Mouse (Mus musculus): ENCODE measurements around the gene Gpr152.
A peak's percentile ranks its signal among the peaks of the same experiment; 100 is the strongest.
"Not testable (repeated sequence)": the region's sequence is repeated elsewhere in the genome, so short reads cannot be mapped to it uniquely, and the experiment has no call there.

Gpr152 gene

GRCm38 (mm10) chr19:4112063-4112960 lies 27.3 kb upstream of the Gpr152 start:
- DNase-seq (ENCODE audit: low spot score in 2 of 2) = no peak

- peak; percentile 81 to 86 for DNase-seq (ENCODE audit: low spot score in 2 of 2)
These were observed 26.3 kb upstream of the Gpr152 start for GRCm38 (mm10) chr19:4113186-4113805.

DNA sequence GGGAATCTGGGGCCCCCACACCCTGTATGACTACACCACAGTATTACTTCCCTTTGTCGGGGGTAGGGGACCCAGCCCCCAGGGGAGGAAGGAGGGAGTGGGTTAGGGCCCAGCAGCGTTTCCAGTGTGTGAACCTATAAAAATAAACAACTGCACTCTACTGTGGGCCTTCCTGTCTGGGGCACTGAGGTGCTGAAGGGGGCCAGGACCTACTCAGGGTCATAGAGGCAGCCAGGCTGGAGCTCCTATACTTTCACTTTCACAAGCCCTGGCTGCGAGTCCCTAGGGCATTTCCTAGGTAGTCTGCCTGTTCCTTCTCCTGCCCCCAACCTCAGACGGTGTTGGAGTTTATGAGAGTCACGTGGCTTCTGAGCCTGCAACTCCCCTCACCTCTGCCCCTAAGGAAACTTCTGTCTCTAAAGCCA lies 25.8 kb upstream of the Gpr152 start:
- no peak for DNase-seq (ENCODE audit: low spot score in 2 of 2)

DNA sequence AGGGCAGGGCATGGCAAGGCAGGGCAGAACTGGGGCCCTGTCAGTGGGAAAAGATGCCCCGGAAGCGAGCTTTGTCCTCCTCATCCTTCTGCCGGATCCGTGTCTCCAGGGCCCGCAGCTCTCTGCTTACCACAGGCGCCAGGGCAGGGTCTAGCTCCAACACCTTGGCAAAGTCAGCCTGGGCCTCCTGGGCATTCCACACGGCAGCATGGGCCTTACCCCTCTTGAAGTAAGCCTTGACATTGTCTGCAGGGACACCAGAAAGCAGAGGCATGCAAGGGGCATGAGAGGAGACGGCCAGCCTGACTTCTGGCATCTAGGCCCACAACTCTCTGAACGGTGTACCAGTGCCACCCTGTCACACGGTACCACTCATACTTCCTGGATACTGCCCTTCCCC lies 25.0 kb upstream of the Gpr152 start:
- no peak for DNase-seq (ENCODE audit: low spot score in 2 of 2)

- DNase-seq (ENCODE audit: low spot score in 2 of 2) = no peak
These were observed 24.4 kb upstream of the Gpr152 start for GRCm38 (mm10) chr19:4115144-4115543.

- no peak for DNase-seq (ENCODE audit: low spot score in 2 of 2)
These were observed 23.8 kb upstream of the Gpr152 start for GRCm38 (mm10) chr19:4115816-4116215.

GRCm38 (mm10) chr19:4117006-4117405 lies 22.6 kb upstream of the Gpr152 start:
- no peak for DNase-seq (ENCODE audit: low spot score in 2 of 2)

DNA sequence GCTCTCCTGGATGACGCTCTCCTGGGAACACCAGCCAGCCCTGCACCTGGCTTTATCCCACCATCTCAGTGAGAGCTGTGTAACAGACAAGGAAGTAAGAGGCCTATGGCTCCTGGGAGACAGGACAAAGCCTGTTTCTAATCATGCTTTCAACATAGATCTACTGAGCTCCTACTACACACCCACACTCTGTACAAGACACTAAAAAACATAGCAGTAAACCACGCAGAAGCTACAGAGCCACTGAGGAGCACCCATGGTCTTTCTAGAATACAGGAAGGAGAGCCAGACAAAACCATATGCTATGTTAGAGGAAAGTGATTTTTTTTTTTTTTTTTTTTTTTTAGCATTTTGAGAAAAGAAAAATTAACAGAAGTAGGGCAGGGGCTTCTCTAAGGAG lies 21.2 kb upstream of the Gpr152 start:
- no peak for DNase-seq (ENCODE audit: low spot score in 2 of 2)

GRCm38 (mm10) chr19:4119716-4120487 lies 19.7 kb upstream of the Gpr152 start:
- no peak for DNase-seq (ENCODE audit: low spot score in 2 of 2)

DNA sequence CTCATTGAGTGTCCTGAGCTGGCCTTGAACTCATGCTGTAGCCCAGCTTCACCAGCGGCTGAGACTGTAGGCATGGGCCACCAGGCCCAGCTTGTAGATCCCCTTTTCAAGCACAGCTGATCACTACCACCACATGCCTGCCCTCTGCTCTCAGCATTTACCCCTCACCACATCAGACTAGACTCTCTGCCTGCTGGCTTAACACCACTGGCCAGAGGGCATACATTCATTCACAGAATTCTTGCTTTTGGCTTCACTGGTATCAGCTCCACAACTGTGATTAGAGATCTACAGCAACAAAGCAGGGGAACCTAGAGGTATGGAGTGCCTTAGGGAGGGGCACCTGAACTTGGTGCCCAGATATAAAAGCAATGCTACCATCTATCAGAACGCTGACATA lies 19.1 kb upstream of the Gpr152 start:
- DNase-seq (ENCODE audit: low spot score in 2 of 2) = no peak

- DNase-seq (ENCODE audit: low spot score in 2 of 2) = peak; percentile 98
These were observed 18.3 kb upstream of the Gpr152 start for GRCm38 (mm10) chr19:4121097-4121805.

DNA sequence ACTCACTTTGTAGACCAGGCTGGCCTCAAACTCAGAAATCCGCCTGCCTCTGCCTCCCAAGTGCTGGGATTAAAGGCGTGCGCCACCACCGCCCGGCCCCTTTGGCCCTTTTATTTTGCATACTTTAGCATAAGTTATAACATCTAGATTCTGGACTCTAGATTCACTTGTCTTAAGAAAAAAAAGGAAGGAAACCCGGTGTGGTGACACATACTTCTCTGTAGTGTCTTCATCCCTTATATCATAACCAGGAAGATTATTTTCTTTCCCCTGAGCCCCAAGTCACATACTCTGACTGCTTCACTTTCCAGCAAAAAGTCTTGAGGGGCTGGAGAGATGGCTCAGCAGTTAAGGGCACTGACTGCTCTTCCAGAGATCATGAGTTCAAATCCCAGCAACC lies 17.7 kb upstream of the Gpr152 start:
- DNase-seq (ENCODE audit: low spot score in 2 of 2) = not testable (repeated sequence)

- no peak for DNase-seq (ENCODE audit: low spot score in 2 of 2)
These were observed 16.9 kb upstream of the Gpr152 start for GRCm38 (mm10) chr19:4122411-4123370.

DNA sequence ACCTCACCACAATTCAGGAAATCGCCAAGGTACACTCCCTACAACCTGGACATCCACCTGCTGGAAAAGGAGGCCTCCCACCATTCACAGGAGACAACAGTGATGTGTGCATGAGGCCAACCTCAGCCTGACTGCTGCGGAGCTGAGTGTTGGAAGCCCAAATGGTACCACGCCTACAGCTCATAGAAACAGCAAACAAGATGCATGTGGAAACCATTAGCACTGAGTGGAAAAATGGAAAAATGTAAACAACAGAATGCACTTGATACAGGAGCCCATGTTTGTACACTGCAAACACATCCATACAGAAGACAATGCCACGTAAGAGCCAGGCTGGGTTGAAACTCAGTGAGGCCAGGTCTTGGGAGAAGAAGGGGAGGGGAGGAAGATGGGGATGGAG lies 15.2 kb upstream of the Gpr152 start:
- no peak for DNase-seq (ENCODE audit: low spot score in 2 of 2)

GRCm38 (mm10) chr19:4125268-4125667 lies 14.3 kb upstream of the Gpr152 start:
- peak in 1 of 2 experiments; percentile 49 for DNase-seq (ENCODE audit: low spot score in 2 of 2)

- DNase-seq (ENCODE audit: low spot score in 2 of 2) = peak; percentile 97
These were observed 13.6 kb upstream of the Gpr152 start, which contains the start of gene Aip for GRCm38 (mm10) chr19:4125741-4126696. Gene Aip, minus strand, starts transcription at chr19:4125858.

DNA sequence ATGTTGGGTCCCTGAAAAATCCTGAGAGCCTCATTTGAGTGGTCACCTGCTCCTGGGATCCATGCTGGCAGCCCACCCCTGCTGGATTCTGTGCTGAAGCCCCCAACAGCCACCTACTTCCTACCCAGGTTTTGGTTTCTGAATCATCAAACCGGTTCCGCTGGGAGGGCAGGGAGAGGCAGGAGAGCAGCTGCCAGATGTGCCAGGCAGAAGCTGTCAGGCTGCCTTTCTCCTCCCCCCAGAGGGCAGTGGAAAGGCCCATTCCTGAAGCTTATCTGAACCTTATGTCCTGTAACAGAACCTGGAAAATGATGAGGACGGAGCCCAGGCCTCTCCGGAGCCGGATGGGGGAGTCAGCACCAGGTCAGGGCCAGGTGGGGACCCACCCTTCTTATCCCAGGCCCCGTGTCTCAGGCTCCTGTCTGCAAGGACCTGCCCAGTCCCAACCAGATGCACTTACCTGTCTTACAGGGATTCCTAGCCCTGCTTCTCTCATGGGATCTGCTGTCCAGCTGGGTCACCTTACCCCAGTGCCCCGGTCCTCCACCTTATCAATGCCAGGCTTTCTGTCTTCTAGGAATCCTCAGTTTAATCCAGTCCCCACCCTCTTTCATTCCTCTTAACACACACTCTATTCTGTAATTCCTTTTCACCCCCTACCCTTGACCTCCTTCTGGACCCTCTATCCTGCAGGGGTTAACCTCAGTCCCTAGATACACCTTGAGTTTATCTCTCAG lies 12.7 kb upstream of the Gpr152 start:
- no peak for DNase-seq (ENCODE audit: low spot score in 2 of 2)

DNA sequence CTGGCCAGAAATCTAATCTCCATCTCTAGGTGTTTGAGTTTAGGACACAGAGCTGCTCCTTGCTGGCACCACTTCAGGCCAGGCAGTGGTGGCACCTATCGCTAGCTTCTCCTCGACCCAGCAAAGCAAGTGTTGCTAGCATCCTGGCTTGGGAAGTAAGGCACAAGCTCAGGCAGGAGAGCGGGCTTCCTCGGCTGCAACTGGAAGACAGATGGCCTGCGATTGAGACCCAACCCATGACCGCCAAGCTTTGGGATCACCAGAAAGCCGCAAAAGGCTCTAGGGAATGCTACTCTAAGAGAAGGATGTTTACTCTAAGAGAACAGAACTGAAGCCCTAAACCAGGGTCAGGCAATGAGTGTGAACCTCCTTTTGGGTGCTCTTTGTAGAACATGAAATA lies 10.1 kb upstream of the Gpr152 start:
- no peak for DNase-seq (ENCODE audit: low spot score in 2 of 2)

GRCm38 (mm10) chr19:4130106-4130505 lies 9.5 kb upstream of the Gpr152 start:
- DNase-seq (ENCODE audit: low spot score in 2 of 2) = no peak
